Mouse (Mus musculus) stomach, embryonic 14.5 days (tissue): ENCODE results near the gene Sirt7. TPM values are rescaled to one million over a fixed set of nuclear protein-coding genes. Genes with fewer than 3 reads are reported as not detected.
A peak's percentile ranks its signal among the peaks of the same experiment; 100 is the strongest.

ENCODE experiments used
- ATAC-seq: fragments of 200-750 bp; cut with Nextera tagmentation; 2 replicates; pipeline ENCODE4 v1.8.0; 2017; ENCODE audit warnings: low read depth, moderate TSS enrichment; ENCODE audit not compliant: insufficient number of reproducible peaks, insufficient read depth, low FRiP score
- H3K27ac ChIP-seq: fragments of 300-500 bp; sonication (generic); 2 replicates; pipeline ENCODE4 v1.5.1; 2014; ENCODE audit warnings: mild to moderate bottlenecking, low read length, moderate library complexity, mixed read lengths
- H3K27me3 ChIP-seq: fragments of 300-500 bp; sonication (generic); 2 replicates; pipeline ENCODE4 v1.6.1; 2014; ENCODE audit warnings: low read length, control low read depth, mixed read lengths; ENCODE audit not compliant: control insufficient read depth, insufficient read depth
- H3K36me3 ChIP-seq: fragments of 300-500 bp; sonication (generic); 2 replicates; pipeline ENCODE4 v1.6.1; 2014; ENCODE audit warnings: mild to moderate bottlenecking, control low read depth, low read length, moderate library complexity, mixed read lengths; ENCODE audit not compliant: control insufficient read depth, insufficient read depth
- H3K4me1 ChIP-seq: fragments of 300-500 bp; sonication (generic); 2 replicates; pipeline ENCODE4 v1.6.1; 2014; ENCODE audit warnings: low read length, control low read depth, mixed read lengths; ENCODE audit not compliant: control insufficient read depth, insufficient read depth
- H3K4me2 ChIP-seq: fragments of 300-500 bp; sonication (generic); replicated peaks from 2 replicates; pipeline ENCODE4 v1.6.1; 2014; ENCODE audit warnings: low read depth, low read length, control low read depth
- H3K4me3 ChIP-seq: fragments of 300-500 bp; sonication (generic); 2 replicates; pipeline ENCODE4 v1.5.1; 2014; ENCODE audit warnings: low read depth, low read length, control low read depth
- H3K9ac ChIP-seq: fragments of 300-500 bp; sonication (generic); replicated peaks from 2 replicates; pipeline ENCODE4 v1.6.1; 2014; ENCODE audit warnings: low read depth, mild to moderate bottlenecking, control low read depth, low read length, moderate library complexity, mixed read lengths
- H3K9me3 ChIP-seq: fragments of 300-500 bp; sonication (generic); 2 replicates; pipeline ENCODE4 v1.6.1; 2016; ENCODE audit warnings: low read depth, low read length, control low read depth; ENCODE audit not compliant: control insufficient read depth
- WGBS: fragments of 180-500 bp; shearing (Covaris S2); extraction: QIAGEN DNeasy Blood & Tissue Kit; methylation state at CpG from one replicate; pipeline ENCODE4 v1.1.7; 2014; 5-methylcytosine and 5-hydroxymethylcytosine counted together
- polyA plus RNA-seq: library from polyadenylated mRNA; unstranded; fragments of >200 nt; fragmentation: Nextera tagmentation; extraction: Ambion mirVana; gene quantifications from 2 replicates; pipeline ENCODE4 v1.2.1, GENCODE M21; 2014

Sirt7 gene
- polyA plus RNA-seq, 1 experiment from 2014 or later: 36.1 TPM

GRCm38 (mm10) chr11:120632559-120633519 lies 7.8 kb upstream of the Sirt7 start:
- Histone ChIP-seq H3K27ac (peak overlapping the region; percentile 86), H3K4me2 (peak overlapping the region; percentile 81), H3K27me3 (no peaks in the 10 kb centered on the region), H3K36me3 (peaks cover 10% of the 10 kb centered on the region; the same call in 1 of the 2 replicates), H3K4me1 (peaks cover 30% of the 10 kb centered on the region), H3K9ac (peak overlapping the region; percentile 92), H3K4me3 (peak overlapping the region; percentile 92), H3K9me3 (no peaks in the 10 kb centered on the region)
- peak; percentile 77 for ATAC-seq
- under 1% methylated on average over 99 of the region's 116 CpGs for WGBS

DNA sequence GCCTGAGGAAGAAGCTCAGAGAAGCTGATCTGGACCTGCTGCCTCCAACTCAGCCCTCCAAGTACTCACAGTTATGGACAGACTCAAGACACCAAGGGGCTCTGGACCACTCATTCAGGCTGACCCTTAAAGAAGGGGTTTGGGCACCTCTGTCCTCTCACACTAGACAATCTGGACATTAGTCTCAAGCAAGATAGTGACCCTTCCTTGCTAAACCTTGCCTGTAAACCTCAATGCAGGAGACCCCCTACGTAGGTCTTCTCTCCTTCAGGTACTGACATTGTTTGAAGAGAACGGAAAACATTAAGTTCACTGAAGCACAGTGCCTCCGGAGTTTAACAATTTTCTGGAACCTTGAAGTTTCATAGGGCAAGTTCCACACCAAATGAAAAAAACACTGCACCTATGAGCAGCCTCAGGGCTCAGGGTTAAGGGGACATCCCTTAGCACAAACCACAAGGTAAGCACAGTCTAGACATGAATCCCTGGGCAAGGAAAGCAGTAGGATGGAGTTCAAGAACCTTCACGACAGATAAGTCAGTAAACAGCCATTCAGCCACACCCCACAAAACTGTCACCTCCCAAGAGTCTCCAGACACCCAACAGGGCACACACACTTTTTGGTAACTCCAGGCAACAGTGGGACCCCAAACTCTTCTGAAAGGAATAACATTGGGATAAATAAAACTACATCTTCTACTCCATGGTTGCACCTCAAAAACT lies 6.8 kb upstream of the Sirt7 start:
- Histone ChIP-seq H3K4me1 (peaks cover 30% of the 10 kb centered on the region), H3K27ac (peak overlapping the region; percentile 86), H3K9ac (peak overlapping the region; percentile 92), H3K27me3 (no peaks in the 10 kb centered on the region), H3K9me3 (no peaks in the 10 kb centered on the region), H3K4me2 (peak overlapping the region; percentile 81), H3K36me3 (peaks cover 15% of the 10 kb centered on the region; the same call in 1 of the 2 replicates), H3K4me3 (peak overlapping the region; percentile 92)
- no peak for ATAC-seq
- 54% methylated on average over 4 of the region's 4 CpGs for WGBS

DNA sequence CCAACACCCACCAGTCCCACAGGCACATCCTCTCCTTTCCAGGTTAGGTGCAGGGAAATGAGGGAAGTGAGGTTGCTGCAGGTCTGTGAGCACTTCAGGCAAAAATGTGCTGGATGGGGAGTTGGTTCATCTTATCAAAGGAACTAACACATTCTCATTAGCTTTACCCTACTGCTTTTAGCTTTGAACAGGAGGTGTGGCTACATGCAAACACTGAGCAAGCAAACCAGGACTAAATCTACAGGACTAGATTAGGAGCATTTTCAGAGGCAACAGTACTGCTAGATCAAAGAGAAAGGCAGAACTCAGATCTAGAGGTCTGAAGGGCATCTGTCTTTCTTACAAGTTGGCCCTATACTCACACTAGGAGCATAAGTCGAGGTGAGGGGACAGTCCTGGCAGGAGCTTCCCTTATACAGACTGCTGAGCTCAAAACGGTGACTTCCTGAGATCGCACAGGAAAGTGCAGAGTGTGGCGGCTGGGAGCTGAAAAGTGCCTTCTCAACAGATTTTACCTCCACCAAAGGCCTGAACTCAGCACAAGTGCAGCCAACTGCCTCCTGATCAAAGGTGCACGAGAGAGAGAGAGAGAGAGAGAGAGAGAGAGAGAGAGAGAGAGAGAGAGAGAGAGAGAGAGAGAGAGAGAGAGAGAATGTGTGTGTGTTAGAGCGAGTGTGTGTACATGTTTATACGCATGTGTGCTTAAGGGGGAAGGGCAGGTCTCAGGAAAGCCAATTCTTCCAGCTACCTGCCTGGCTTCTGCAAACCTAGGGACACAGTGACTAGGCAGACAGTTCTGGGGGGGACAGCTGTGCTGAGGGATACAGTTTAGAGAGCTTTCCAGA lies 6.1 kb upstream of the Sirt7 start:
- no peak for ATAC-seq
- H3K27me3 ChIP-seq: no peaks in the 10 kb centered on the region
- no peak overlapping the region for H3K9ac ChIP-seq
- peak overlapping the region; percentile 81 for H3K4me2 ChIP-seq
- peak overlapping the region; percentile 8; the same call in 1 of the 2 replicates for H3K4me3 ChIP-seq
- H3K27ac ChIP-seq: peak overlapping the region; percentile 83; the same call in 1 of the 2 replicates
- peaks cover 30% of the 10 kb centered on the region for H3K4me1 ChIP-seq
- WGBS: 24% methylated on average over 7 of the region's 7 CpGs
- H3K9me3 ChIP-seq: no peaks in the 10 kb centered on the region
- H3K36me3 ChIP-seq: peaks cover 18% of the 10 kb centered on the region

DNA sequence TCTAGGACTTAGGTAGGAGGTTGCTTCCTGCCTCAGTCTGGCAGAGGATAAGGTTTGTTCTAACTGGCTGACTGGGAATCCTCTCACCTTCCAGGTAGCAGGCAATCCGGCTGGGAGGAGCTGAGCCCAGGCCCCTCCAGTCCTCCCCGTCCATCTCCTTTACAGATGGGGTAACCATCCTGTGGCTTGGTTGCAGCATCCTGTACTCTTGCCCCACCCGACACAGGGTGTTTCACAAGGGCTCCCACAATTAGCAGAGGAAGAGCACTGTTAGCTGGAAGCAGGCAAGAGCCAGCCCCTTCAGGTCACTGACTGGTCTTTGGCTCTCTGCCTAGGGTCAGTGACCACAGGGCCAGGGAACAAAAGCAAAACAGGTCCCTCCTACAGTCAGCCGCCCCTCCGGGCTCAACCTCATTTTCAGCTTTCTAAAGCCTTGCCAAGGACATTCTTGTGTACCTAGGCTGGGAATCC lies 5.4 kb upstream of the Sirt7 start:
- Histone ChIP-seq H3K4me1 (peaks cover 31% of the 10 kb centered on the region), H3K27me3 (no peaks in the 10 kb centered on the region), H3K36me3 (peaks cover 18% of the 10 kb centered on the region), H3K4me3 (no peak overlapping the region), H3K9ac (0 out of 2 replicates have a peak overlapping the region, but pooled peaks have one; percentile 7), H3K27ac (peak overlapping the region; percentile 83), H3K4me2 (peak overlapping the region; percentile 81), H3K9me3 (no peaks in the 10 kb centered on the region)
- ATAC-seq: no peak
- WGBS: 52% methylated on average over 5 of the region's 5 CpGs

GRCm38 (mm10) chr11:120629911-120630310 lies 4.9 kb upstream of the Sirt7 start:
- Histone ChIP-seq H3K4me1 (peaks cover 35% of the 10 kb centered on the region), H3K27ac (peak overlapping the region; percentile 83), H3K36me3 (peaks cover 18% of the 10 kb centered on the region), H3K9ac (no peak overlapping the region), H3K4me2 (peak overlapping the region; percentile 81), H3K4me3 (no peak overlapping the region), H3K27me3 (no peaks in the 10 kb centered on the region), H3K9me3 (no peaks in the 10 kb centered on the region)
- WGBS: 37% methylated on average over 7 of the region's 7 CpGs
- no peak for ATAC-seq

GRCm38 (mm10) chr11:120629341-120629730 lies 4.3 kb upstream of the Sirt7 start:
- Histone ChIP-seq H3K27ac (peak overlapping the region; percentile 83; the same call in 1 of the 2 replicates), H3K4me3 (no peak overlapping the region; the same call in 1 of the 2 replicates), H3K27me3 (no peaks in the 10 kb centered on the region), H3K4me2 (peak overlapping the region; percentile 81; the same call in 1 of the 2 replicates), H3K9me3 (no peaks in the 10 kb centered on the region), H3K9ac (no peak overlapping the region), H3K4me1 (peaks cover 35% of the 10 kb centered on the region), H3K36me3 (peaks cover 18% of the 10 kb centered on the region)
- no peak for ATAC-seq
- 70% methylated on average over 23 of the region's 23 CpGs for WGBS

DNA sequence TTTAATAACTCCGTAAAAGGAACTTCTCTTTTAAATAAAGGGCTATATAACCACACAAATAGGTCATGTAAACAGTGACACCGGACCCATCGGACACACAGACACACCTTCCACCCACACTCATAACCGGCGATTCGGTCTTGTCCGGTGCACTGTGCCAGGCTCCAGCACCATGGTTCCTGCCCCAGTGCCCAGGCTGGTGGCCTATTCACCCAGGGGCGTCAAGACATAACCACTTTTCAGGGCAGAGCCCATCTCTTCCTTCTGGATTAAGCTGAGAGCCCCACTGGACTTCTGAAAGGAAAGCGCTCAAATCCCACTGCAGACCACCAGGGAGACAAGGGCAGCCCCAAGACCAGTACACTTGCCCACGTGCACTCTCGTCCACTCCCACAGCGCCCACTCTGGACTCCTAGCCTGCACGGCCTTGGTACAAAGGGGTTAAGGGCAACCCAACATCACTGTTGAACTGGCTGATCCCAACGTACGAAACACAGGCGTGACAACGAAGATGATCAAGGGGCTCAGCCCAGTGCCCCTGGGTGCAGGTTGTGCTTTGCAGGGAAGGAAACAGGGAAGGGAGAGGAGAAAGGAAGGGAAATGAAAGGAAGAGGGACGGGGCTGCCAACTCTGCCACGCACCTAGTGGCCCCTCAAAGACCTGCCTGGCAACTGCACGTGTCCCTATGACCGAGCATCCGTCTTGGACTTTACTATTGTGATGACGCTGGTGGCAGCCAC lies 3.7 kb upstream of the Sirt7 start:
- Histone ChIP-seq H3K36me3 (peaks cover 18% of the 10 kb centered on the region), H3K9me3 (no peaks in the 10 kb centered on the region), H3K27me3 (no peaks in the 10 kb centered on the region), H3K27ac (no peak overlapping the region), H3K4me3 (no peak overlapping the region; the same call in 1 of the 2 replicates), H3K9ac (no peak overlapping the region), H3K4me2 (no peak overlapping the region), H3K4me1 (peaks cover 37% of the 10 kb centered on the region)
- 93% methylated on average over 23 of the region's 23 CpGs for WGBS
- ATAC-seq: no peak
